Mouse (Mus musculus): Measurements from ENCODE around the gene Slc35a1.

Slc35a1 gene

GRCm38 (mm10) chr4:34653179-34653578 lies 34.1 kb downstream of the Slc35a1 start:
- no peak for DNase-seq (ENCODE audit: low read depth, low spot score)

DNA sequence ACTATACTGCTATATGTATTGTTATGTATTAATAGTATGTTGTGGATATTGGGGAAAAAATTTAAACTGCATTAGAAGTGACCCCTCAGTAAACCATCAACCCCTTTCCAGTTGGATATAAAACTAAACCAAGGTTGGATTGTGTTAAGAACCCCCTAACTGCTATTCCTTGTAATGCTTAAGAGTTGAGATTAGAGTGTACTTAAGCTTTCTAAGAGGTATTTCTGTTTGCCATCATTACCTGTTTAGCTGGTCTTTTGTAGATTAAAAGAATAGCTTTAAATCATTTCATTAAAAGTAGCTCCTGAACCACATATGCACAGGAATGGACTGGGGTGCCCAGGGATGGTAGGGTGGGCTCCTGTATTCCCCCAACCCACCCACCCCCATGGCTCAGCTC lies 42.5 kb downstream of the Slc35a1 start:
- DNase-seq (ENCODE audit: low read depth, low spot score) = no peak

- no peak for DNase-seq (ENCODE audit: low read depth, low spot score)
Observed at GRCm38 (mm10) chr4:34640731-34641130, 46.5 kb downstream of the Slc35a1 start.

DNA sequence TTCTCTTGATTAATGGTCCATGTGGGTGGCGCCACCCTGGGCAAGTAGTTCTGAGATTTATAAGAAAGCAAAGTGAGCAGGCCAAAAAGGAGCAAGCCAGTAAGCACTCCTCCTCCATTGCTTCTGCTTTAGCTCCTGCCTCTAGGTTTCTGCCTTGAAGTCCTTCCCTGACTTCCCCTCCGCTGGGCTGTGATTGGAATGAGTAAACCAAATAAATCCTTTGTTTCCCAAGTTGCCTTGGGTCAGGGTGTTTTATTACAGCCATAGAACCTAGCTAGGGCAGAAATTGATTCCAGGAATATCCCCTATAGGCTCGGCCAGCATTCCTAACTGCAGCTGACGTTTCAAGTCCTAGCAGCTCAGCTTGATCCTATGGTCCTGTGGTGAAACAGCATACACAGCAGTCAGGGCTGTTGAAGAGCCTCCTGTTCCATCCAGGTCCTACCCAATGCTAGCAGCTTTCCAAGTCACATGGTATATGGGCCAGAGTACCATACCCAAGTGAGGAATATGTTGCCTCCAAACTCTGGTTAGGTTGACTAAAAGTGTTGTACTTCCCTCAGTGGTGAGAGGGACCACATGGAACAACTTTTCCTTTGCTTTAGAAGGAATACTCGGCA lies 47.4 kb downstream of the Slc35a1 start:
- DNase-seq (ENCODE audit: low read depth, low spot score) = no peak

DNA sequence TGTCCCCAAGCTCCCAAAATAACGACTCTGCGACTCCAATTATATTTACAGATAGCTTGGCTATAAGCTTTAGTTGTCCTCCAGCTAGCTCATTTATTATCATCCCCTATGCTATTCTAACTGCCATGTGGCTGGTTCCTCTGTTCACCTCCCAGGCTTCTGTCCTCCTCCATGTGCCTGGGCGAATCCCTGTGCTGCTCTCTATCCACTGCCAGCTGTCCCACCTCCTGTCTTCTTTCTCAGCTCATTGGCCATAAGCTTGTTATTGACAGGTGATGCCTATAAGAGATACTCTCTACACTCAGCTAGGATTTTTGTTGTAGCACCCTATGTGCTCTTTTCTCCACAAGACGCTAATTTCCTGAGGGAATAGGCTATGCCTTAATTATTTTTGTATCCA lies 49.4 kb downstream of the Slc35a1 start:
- no peak for DNase-seq (ENCODE audit: low read depth, low spot score)

DNA sequence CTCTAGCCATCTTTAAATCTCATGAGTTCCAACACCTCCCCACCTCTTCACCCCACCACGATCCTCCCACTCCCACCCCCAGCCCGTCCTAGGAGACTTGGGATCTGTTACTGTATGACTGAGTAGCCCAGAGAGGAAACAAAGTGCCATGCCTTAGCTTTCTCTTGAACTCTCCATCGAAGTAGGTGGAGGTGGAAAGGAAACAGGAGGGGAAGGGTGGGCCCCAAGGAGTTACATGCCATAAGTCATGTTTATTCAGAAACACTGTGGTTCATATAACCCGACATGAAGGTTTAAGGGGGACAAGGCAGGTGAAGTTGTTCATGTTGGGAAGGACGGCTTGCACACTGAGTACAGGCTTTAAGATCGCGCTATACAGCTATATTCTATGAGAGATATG lies 49.9 kb downstream of the Slc35a1 start:
- DNase-seq (ENCODE audit: low read depth, low spot score) = no peak

- no peak for DNase-seq (ENCODE audit: low read depth, low spot score)
Observed at GRCm38 (mm10) chr4:34636036-34636435, 51.2 kb downstream of the Slc35a1 start.

- no peak for DNase-seq (ENCODE audit: low read depth, low spot score)
Observed at GRCm38 (mm10) chr4:34634129-34634528, 53.1 kb downstream of the Slc35a1 start.

DNA sequence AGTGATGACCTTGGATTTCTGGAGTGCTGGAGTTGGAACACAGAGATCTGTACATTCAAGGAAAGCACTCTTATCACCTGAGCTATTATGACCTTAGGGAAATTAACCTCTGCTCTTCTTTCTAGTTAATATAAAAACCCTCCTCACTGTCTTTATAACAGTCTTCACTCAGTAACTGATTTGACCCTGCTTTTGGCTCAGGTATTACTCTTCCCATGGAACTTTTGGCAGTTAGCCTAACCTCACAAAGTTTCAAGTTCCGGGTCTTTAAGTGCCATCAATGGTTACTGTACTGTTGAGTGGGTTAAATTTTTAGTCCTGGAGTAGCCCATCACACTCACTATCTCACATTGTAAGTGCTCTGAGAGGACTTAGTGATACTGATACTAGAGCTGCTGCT lies 57.3 kb downstream of the Slc35a1 start:
- DNase-seq (ENCODE audit: low read depth, low spot score) = no peak

DNA sequence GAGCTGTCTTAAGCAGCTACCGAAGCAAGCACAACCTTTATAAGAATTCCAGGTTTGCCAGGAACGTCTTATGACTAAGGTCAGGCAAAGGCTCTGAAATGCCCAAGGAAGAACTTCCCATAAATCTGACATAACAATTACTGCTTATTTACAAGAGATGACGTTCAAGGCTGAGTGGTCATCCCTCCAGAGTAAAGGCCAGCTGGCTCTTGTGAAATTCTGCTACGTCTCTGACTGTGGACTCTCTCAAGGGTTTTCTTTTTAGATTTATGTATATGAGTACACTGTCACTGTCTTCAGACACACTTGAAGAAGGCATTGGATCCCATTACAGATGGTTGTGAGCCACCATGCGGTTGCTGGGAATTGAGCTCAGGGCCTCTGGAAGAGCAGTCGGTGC lies 60.8 kb downstream of the Slc35a1 start:
- no peak for DNase-seq (ENCODE audit: low read depth, low spot score)

DNA sequence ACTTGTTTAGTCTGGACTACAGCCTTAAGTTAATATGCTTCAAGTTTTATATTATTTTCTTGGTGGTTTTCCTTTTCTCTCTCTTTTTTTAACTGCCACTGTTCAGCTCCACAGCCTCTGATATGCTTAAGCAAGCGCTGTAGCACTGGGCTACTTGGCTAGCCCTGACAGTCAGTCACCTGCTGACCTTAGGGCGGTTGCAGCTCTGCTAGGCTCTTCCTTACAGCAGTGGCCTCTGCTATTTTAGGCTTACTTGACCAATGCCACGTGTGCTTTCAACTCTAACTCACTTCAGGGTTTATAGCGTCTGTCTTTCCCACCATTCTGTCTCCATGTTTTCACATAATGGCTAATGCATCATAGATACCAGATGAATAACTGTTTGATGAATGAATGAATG lies 61.7 kb downstream of the Slc35a1 start:
- DNase-seq (ENCODE audit: low read depth, low spot score) = no peak

- no peak for DNase-seq (ENCODE audit: low read depth, low spot score)
Observed at GRCm38 (mm10) chr4:34616146-34616545, 71.1 kb downstream of the Slc35a1 start.

DNA sequence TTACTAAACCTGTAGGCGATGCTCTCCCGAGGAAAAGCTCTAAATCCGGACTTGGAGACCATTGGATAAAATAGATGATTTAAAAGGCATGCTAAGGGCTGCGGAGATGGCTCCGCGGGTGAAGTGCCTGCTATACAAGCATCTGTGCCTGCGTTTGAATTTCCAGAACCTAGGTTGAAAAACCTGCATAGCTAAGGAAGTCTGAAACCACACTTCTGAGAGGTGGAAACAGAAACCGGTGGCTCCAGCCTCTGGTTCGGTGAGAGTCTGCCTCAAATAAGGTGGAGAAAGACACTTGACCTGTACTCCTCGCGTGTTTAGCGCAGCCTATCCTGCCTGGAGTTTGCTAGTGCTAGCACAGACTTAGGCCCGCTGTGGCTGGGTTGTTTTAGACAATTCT lies 71.9 kb downstream of the Slc35a1 start:
- peak; percentile 9 for DNase-seq (ENCODE audit: low read depth, low spot score)

GRCm38 (mm10) chr4:34614630-34615094 lies 72.6 kb downstream of the Slc35a1 start, which contains the start of the genes Orc3 and Rars2:
Orc3 (minus strand) TSS chr4:34614944.
Rars2 (plus strand) TSS chr4:34614957.
- DNase-seq (ENCODE audit: low read depth, low spot score) = peak; percentile 86

- peak; percentile 1 for DNase-seq (ENCODE audit: low read depth, low spot score)
Observed at GRCm38 (mm10) chr4:34613571-34614145, 73.6 kb downstream of the Slc35a1 start.
